Mouse (Mus musculus) activated CD4-positive, CD25-positive, alpha-beta regulatory T cell, adult 4 months (primary cell): ENCODE measurements around the gene Pacsin3. TPM values are rescaled to one million over a fixed set of nuclear protein-coding genes. Genes with fewer than 3 reads are reported as not detected.

Experiments
- ATAC-seq: one replicate; pipeline ENCODE4 v1.8.0; 2017
- polyA plus RNA-seq, 2 experiments: library from polyadenylated mRNA; unstranded; fragments of 100-300 nt; shearing (Covaris generic); gene quantifications; one replicate each; pipeline ENCODE4 v1.2.1; 2017

The Pacsin3 gene
- polyA plus RNA-seq, 2 experiments from 2014 or later, result 0.61 to 1.0 TPM

DNA sequence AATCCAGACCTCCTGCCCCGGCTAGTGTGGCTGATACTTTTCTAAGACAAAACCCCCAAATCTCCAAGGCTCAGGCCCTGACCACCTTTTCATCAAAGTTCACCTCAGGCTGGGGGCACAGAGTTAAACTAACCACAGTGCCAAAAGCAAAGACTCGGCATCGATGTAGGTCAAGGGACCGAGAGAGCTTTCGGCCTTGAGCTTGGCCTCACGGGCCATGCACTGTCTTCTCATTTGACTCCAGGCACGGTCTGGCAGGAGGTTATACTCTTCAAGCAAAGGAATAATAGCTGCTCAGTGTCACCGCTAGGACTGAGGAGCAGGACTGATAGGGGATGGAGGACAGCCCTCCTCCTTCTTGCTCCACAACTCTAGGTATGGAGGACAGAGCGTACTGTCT, 50.2 kb downstream of the Pacsin3 start:
- no peak for ATAC-seq

DNA sequence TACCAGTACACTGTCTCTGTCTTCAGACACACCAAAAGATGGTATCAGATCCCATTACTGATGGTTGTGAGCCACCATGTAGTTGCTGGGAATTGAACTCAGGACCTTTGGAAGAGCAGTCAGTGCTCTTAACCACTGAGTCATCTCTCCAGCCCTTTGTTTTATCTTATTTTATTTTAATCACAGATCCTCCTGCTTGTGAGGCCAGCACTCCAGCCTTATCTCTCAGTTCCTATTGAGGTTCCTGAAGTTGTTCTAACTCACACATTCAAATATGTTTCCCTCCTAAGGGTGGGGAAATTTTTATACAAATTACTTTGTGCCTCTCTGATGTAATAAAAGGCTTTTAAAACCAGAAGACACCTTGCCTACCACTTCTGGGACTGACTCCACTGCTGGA, 50.8 kb downstream of the Pacsin3 start:
- ATAC-seq, result no peak

DNA sequence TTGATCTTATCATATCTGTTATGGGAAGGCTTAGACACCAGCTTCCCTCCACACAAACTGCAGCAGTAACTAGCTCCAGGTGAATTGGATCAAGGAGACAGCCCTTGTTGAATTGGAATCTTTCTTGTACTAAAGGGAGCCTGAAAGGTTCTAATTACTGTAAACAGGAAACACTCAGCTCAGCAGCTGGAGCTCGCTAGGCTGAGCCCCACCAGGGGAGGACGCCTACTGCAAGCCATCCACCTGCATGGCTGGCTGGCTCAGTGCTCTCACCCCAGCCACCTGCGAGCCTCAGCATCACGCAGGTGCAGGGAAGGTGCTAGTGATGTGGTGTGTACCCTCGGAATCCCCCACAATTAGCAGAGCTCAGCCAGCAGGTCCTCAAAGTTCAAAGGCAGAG, 52.9 kb downstream of the Pacsin3 start:
- no peak for ATAC-seq

DNA sequence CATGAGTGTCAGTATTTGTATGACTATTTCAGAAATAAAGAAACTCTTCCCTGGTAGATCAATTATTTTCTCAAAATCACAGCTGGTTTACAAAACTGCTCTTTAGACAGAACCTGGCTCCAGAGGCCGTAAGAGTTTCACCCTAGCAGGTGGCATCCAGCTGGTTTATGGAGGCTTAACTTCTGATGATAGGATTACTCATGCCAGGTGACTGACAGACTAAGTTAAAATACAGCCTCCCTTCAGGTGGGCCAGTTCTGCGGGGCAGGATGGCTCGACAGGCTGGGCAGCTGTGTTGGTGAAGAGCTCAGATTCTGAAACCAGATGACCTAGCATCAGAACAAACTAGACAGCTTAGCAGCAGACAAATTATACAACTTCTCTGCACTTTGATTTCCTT, 53.8 kb downstream of the Pacsin3 start:
- no peak for ATAC-seq

DNA sequence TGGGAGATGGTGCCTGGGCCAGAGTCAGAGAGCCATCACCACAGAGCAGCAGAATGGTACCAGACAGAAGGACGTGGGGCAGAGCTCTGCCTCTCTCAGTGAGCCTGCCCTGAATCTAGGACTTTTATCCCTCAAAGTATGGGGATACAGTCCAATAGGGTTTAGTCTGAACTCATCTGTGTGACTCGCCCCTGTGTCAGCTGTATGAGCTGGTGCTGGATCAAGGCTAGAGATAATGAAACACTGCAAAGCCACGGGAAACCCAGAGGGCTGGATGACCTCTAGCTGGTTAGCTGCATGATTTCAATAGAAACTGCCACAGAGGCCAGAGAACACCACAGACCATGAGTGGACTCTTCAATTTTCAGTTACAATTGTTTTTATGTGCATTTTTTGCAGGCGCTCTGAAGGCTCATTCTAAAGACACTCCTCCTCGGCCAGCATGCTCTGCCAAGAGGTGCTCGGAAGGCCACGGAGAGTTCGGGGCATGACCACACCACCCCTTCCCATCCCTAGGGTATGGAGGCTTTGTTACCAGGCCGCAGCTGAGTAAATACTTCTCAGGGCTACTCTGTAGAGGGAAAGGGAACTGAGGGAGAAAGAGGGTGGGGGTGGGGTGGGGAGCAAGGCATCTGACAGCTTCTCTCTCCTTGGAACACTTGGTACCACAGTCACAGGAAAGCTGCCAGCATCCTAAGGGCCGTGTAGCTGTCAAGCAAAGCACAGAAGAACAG, 57.0 kb downstream of the Pacsin3 start:
- no peak for ATAC-seq

DNA sequence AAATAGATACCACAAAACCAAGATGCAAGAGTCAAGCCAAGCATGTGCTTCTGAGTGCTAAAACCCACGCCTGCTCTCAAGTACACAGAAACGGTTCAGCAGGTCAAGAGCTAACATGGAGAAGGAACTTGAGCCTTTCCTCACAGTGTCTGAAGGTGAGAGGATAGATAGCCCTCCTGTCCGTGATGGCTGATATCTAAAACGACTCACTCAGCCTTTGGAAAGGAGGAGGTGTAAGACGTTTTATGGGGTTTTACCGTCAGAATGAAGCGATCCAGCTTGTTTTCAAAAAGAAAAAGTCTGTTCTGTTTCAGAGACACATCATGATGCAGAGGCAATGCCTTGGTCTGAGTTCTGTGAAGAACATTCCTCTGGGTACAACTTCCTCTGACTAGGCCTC, 58.4 kb downstream of the Pacsin3 start:
- no peak for ATAC-seq

Other genes starting within 250 kb of the Pacsin3 start
- 1 to 10 TPM; 5.3 to 5.6 TPM for gene Rapsn, start 220.3 kb upstream of the Pacsin3 start, polyA plus RNA-seq
- gene Psmc3, start 201.9 kb upstream of the Pacsin3 start, polyA plus RNA-seq, result 100 to 1,000 TPM; 196 to 209 TPM
- 10 to 100 TPM; 15.6 to 21.8 TPM for gene Slc39a13, start 185.5 kb upstream of the Pacsin3 start, polyA plus RNA-seq
- gene Spi1, start 173.6 kb upstream of the Pacsin3 start, polyA plus RNA-seq, result not detected
- not detected for gene Mybpc3, start 137.8 kb upstream of the Pacsin3 start, polyA plus RNA-seq
- 10 to 100 TPM; 55.5 to 64.8 TPM for gene Madd, start 72.1 kb upstream of the Pacsin3 start, polyA plus RNA-seq
- gene Nr1h3, start 53.1 kb upstream of the Pacsin3 start, polyA plus RNA-seq, result 1 to 10 TPM; 1.4 to 1.5 TPM
- 10 to 100 TPM; 12.9 to 15.5 TPM for gene Acp2, start 53.1 kb upstream of the Pacsin3 start, polyA plus RNA-seq
- gene Ddb2, start 19.0 kb upstream of the Pacsin3 start, polyA plus RNA-seq, result 10 to 100 TPM; 52.5 to 55.7 TPM
- 10 to 100 TPM; 73.1 to 85.9 TPM for gene Arfgap2, start 9.0 kb downstream of the Pacsin3 start, polyA plus RNA-seq
- 10 to 100 TPM; 23.8 to 28.2 TPM for gene 1110051M20Rik, start 188.8 kb downstream of the Pacsin3 start, polyA plus RNA-seq
- gene Lrp4, start 201.6 kb downstream of the Pacsin3 start, polyA plus RNA-seq, result under 1 TPM in 1 of 2 experiments, not detected in 1; 0.11 TPM